Mouse (Mus musculus) neural tube, embryonic 12.5 days (tissue): Measurements from ENCODE around the gene Eef1akmt1. TPM values are rescaled to one million over a fixed set of nuclear protein-coding genes. Genes with fewer than 3 reads are reported as not detected.

Experiments
- ATAC-seq: fragments of 200-750 bp; cut with Nextera tagmentation; 2 replicates; pipeline ENCODE4 v1.8.0; 2017; ENCODE audit warnings: low read depth, mild to moderate bottlenecking, moderate TSS enrichment, moderate library complexity; ENCODE audit not compliant: low FRiP score
- H3K27ac ChIP-seq: fragments of 300-500 bp; sonication (generic); 2 replicates; pipeline ENCODE4 v1.5.1; 2016
- H3K27me3 ChIP-seq: fragments of 300-500 bp; sonication (generic); replicated peaks from 2 replicates; pipeline ENCODE4 v1.6.1; 2016; ENCODE audit warnings: mild to moderate bottlenecking
- H3K36me3 ChIP-seq: fragments of 300-500 bp; sonication (generic); 2 replicates; pipeline ENCODE4 v1.6.1; 2016; ENCODE audit warnings: mild to moderate bottlenecking
- H3K4me1 ChIP-seq: fragments of 300-500 bp; sonication (generic); 2 replicates; pipeline ENCODE4 v1.6.1; 2016
- H3K4me2 ChIP-seq: fragments of 300-500 bp; sonication (generic); replicated peaks from 2 replicates; pipeline ENCODE4 v1.6.1; 2016; ENCODE audit warnings: mild to moderate bottlenecking
- H3K4me3 ChIP-seq: fragments of 300-500 bp; sonication (generic); 2 replicates; pipeline ENCODE4 v1.5.1; 2016
- H3K9ac ChIP-seq: fragments of 300-500 bp; sonication (generic); 2 replicates; pipeline ENCODE4 v1.6.1; 2016; ENCODE audit warnings: mild to moderate bottlenecking
- H3K9me3 ChIP-seq: fragments of 300-500 bp; sonication (generic); 2 replicates; pipeline ENCODE4 v1.6.1; 2016; ENCODE audit warnings: mild to moderate bottlenecking
- WGBS: fragments of 180-500 bp; shearing (Covaris S2); methylation state at CpG from one replicate; pipeline ENCODE4 v1.1.7; 2016; 5-methylcytosine and 5-hydroxymethylcytosine counted together
- polyA plus RNA-seq: library from polyadenylated mRNA; unstranded; fragments of >200 nt; fragmentation: Nextera tagmentation; extraction: Ambion mirVana; gene quantifications from 2 replicates; pipeline ENCODE4 v1.2.1, GENCODE M21; 2016

Gene Eef1akmt1
- polyA plus RNA-seq, result 80.8 and 84.7 TPM in 2 replicates

- Histone ChIP-seq H3K9ac (peak within 1 kb of the TSS; percentile 59), H3K9me3 (no peaks in the 10 kb centered on the region), H3K4me1 (peaks cover 6% of the 10 kb centered on the region; the same call in 1 of the 2 replicates), H3K27me3 (no peaks in the 10 kb centered on the region), H3K4me2 (peak within 1 kb of the TSS; percentile 58), H3K27ac (no peak within 1 kb of the TSS), H3K4me3 (peak within 1 kb of the TSS; percentile 58), H3K36me3 (peaks cover 5% of the 10 kb centered on the region; the same call in 1 of the 2 replicates)
- peak; percentile 99 for ATAC-seq
- 11% methylated on average over 35 of the region's 35 CpGs for WGBS
Observed at GRCm38 (mm10) chr14:57571155-57572133, at the start of gene Eef1akmt1. Gene Eef1akmt1 (minus strand): TSS chr14:57571612.

GRCm38 (mm10) chr14:57620598-57621236 is 49.3 kb upstream of the Eef1akmt1 start:
- H3K4me1 ChIP-seq, result no peaks in the 10 kb centered on the region
- no peak overlapping the region for H3K27ac ChIP-seq
- WGBS, result 52% methylated on average over 4 of the region's 4 CpGs
- H3K9me3 ChIP-seq, result no peaks in the 10 kb centered on the region
- no peak overlapping the region for H3K4me3 ChIP-seq
- H3K4me2 ChIP-seq, result no peak overlapping the region
- no peak overlapping the region for H3K9ac ChIP-seq
- ATAC-seq, result no peak
- H3K36me3 ChIP-seq, result peaks cover 11% of the 10 kb centered on the region; the same call in 1 of the 2 replicates
- no peaks in the 10 kb centered on the region for H3K27me3 ChIP-seq

GRCm38 (mm10) chr14:57619487-57619886 is 48.1 kb upstream of the Eef1akmt1 start:
- H3K36me3 ChIP-seq, result peaks cover 7% of the 10 kb centered on the region; the same call in 1 of the 2 replicates
- WGBS, result 58% methylated on average over 2 of the region's 2 CpGs
- H3K9ac ChIP-seq, result no peak overlapping the region
- no peak for ATAC-seq
- H3K9me3 ChIP-seq, result no peaks in the 10 kb centered on the region
- H3K4me3 ChIP-seq, result no peak overlapping the region
- no peaks in the 10 kb centered on the region for H3K4me1 ChIP-seq
- H3K27ac ChIP-seq, result no peak overlapping the region
- H3K27me3 ChIP-seq, result no peaks in the 10 kb centered on the region
- no peak overlapping the region for H3K4me2 ChIP-seq

GRCm38 (mm10) chr14:57617675-57618074 is 46.3 kb upstream of the Eef1akmt1 start:
- H3K27me3 ChIP-seq, result no peaks in the 10 kb centered on the region
- 98% methylated on average over 1 of the region's 1 CpGs for WGBS
- no peak overlapping the region for H3K27ac ChIP-seq
- H3K4me1 ChIP-seq, result no peaks in the 10 kb centered on the region
- H3K9me3 ChIP-seq, result no peaks in the 10 kb centered on the region
- H3K9ac ChIP-seq, result no peak overlapping the region
- H3K4me3 ChIP-seq, result no peak overlapping the region
- H3K4me2 ChIP-seq, result no peak overlapping the region
- H3K36me3 ChIP-seq, result no peaks in the 10 kb centered on the region
- ATAC-seq, result no peak

GRCm38 (mm10) chr14:57616339-57616965 is 45.0 kb upstream of the Eef1akmt1 start:
- Histone ChIP-seq H3K27ac (no peak overlapping the region), H3K9ac (no peak overlapping the region), H3K4me3 (no peak overlapping the region), H3K36me3 (no peaks in the 10 kb centered on the region), H3K4me1 (no peaks in the 10 kb centered on the region), H3K4me2 (no peak overlapping the region), H3K9me3 (no peaks in the 10 kb centered on the region), H3K27me3 (no peaks in the 10 kb centered on the region)
- ATAC-seq, result no peak
- 87% methylated on average over 6 of the region's 6 CpGs for WGBS

GRCm38 (mm10) chr14:57615828-57616227 is 44.4 kb upstream of the Eef1akmt1 start:
- Histone ChIP-seq H3K4me1 (no peaks in the 10 kb centered on the region), H3K4me2 (no peak overlapping the region), H3K36me3 (no peaks in the 10 kb centered on the region), H3K27me3 (no peaks in the 10 kb centered on the region), H3K9ac (no peak overlapping the region), H3K9me3 (no peaks in the 10 kb centered on the region), H3K27ac (no peak overlapping the region), H3K4me3 (no peak overlapping the region)
- 86% methylated on average over 6 of the region's 6 CpGs for WGBS
- ATAC-seq, result no peak

GRCm38 (mm10) chr14:57611034-57611433 is 39.6 kb upstream of the Eef1akmt1 start:
- Histone ChIP-seq H3K36me3 (no peaks in the 10 kb centered on the region), H3K9ac (no peak overlapping the region), H3K9me3 (no peaks in the 10 kb centered on the region), H3K4me3 (no peak overlapping the region), H3K4me2 (no peak overlapping the region), H3K4me1 (0 out of 2 replicates have a peak, but pooled peaks cover 4% of the 10 kb centered on the region), H3K27me3 (no peaks in the 10 kb centered on the region), H3K27ac (no peak overlapping the region)
- WGBS, result 55% methylated on average over 2 of the region's 2 CpGs
- no peak for ATAC-seq

GRCm38 (mm10) chr14:57609816-57610329 is 38.5 kb upstream of the Eef1akmt1 start:
- H3K27me3 ChIP-seq, result no peaks in the 10 kb centered on the region
- no peak overlapping the region for H3K27ac ChIP-seq
- WGBS, result 88% methylated on average over 4 of the region's 4 CpGs
- no peak for ATAC-seq
- H3K4me1 ChIP-seq, result 0 out of 2 replicates have a peak, but pooled peaks cover 4% of the 10 kb centered on the region
- H3K4me2 ChIP-seq, result no peak overlapping the region
- H3K36me3 ChIP-seq, result no peaks in the 10 kb centered on the region
- H3K9me3 ChIP-seq, result no peaks in the 10 kb centered on the region
- H3K9ac ChIP-seq, result no peak overlapping the region
- H3K4me3 ChIP-seq, result no peak overlapping the region

GRCm38 (mm10) chr14:57607500-57607899 is 36.1 kb upstream of the Eef1akmt1 start:
- 51% methylated on average over 1 of the region's 1 CpGs for WGBS
- no peak overlapping the region for H3K9ac ChIP-seq
- no peak overlapping the region for H3K4me2 ChIP-seq
- no peak overlapping the region for H3K4me3 ChIP-seq
- no peak for ATAC-seq
- H3K27me3 ChIP-seq, result no peaks in the 10 kb centered on the region
- no peak overlapping the region for H3K27ac ChIP-seq
- 0 out of 2 replicates have a peak, but pooled peaks cover 4% of the 10 kb centered on the region for H3K4me1 ChIP-seq
- H3K9me3 ChIP-seq, result no peaks in the 10 kb centered on the region
- H3K36me3 ChIP-seq, result peaks cover 14% of the 10 kb centered on the region

GRCm38 (mm10) chr14:57606663-57607365 is 35.4 kb upstream of the Eef1akmt1 start:
- 81% methylated on average over 8 of the region's 8 CpGs for WGBS
- no peak overlapping the region for H3K4me3 ChIP-seq
- no peaks in the 10 kb centered on the region for H3K27me3 ChIP-seq
- peaks cover 20% of the 10 kb centered on the region for H3K36me3 ChIP-seq
- no peak overlapping the region for H3K4me2 ChIP-seq
- ATAC-seq, result no peak
- H3K27ac ChIP-seq, result no peak overlapping the region
- H3K4me1 ChIP-seq, result 0 out of 2 replicates have a peak, but pooled peaks cover 4% of the 10 kb centered on the region
- no peaks in the 10 kb centered on the region for H3K9me3 ChIP-seq
- no peak overlapping the region for H3K9ac ChIP-seq

GRCm38 (mm10) chr14:57593279-57593678 is 21.9 kb upstream of the Eef1akmt1 start:
- H3K27ac ChIP-seq, result no peak overlapping the region
- H3K9ac ChIP-seq, result no peak overlapping the region
- H3K36me3 ChIP-seq, result peaks cover 54% of the 10 kb centered on the region
- 96% methylated on average over 5 of the region's 5 CpGs for WGBS
- H3K4me2 ChIP-seq, result no peak overlapping the region
- no peaks in the 10 kb centered on the region for H3K27me3 ChIP-seq
- H3K4me1 ChIP-seq, result no peaks in the 10 kb centered on the region
- no peak overlapping the region for H3K4me3 ChIP-seq
- ATAC-seq, result no peak
- no peaks in the 10 kb centered on the region for H3K9me3 ChIP-seq
